Mouse (Mus musculus) fat pad, adult 2 months (tissue): ENCODE data around the gene Set.

Experiments used
- DNase-seq: peaks from one replicate; pipeline ENCODE4 v3.0.0-alpha.2; 2011; ENCODE audit warnings: low read depth, low spot score; ENCODE audit errors: extremely low read depth

The Set gene

DNA sequence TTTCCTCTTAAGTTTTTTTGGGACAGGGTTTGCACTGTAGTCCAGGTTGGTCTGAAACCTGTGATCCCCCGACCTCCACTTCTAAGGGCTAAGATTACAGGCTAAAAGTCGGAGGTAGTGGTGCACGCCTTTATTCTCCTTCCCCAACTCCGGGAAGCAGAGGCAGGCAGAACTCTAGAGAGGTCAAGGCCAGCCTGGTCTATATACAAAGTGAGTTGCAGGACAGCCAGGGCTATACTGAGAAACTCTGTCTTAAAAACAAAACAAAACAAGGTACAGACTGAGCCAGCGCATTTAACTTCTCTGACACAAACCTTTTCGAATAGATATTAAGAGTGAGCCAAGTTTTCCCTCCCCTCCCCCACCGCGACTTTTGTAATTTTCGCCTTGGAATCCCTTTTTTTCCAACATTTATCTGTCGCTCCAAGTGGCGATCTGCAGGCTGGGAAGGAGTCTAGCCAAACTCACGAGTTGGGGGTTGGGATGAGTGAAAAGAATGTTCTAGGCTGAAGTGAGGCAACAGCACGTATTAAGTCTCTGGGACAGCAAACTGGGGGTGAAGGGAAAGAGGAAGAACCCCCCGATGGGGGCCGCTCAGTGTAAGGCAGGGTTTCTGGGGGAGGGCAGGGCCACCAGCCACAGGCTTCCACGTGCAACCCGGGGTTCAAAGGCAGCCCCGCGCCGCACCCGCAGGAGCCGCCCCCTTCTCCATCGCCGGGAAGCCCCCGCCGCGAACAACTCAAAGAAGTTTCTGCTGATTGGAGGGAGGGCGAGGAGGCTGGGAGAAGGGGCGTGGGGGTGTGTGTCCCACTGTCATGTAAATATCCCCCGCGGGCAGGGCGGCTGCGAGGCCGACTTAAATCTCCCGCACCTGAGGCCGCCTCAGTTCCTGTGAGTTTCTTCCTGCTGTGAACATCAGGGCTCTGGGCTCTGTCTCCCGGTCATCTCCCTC lies 4.3 kb downstream of the Set start:
- no peak for DNase-seq

DNA sequence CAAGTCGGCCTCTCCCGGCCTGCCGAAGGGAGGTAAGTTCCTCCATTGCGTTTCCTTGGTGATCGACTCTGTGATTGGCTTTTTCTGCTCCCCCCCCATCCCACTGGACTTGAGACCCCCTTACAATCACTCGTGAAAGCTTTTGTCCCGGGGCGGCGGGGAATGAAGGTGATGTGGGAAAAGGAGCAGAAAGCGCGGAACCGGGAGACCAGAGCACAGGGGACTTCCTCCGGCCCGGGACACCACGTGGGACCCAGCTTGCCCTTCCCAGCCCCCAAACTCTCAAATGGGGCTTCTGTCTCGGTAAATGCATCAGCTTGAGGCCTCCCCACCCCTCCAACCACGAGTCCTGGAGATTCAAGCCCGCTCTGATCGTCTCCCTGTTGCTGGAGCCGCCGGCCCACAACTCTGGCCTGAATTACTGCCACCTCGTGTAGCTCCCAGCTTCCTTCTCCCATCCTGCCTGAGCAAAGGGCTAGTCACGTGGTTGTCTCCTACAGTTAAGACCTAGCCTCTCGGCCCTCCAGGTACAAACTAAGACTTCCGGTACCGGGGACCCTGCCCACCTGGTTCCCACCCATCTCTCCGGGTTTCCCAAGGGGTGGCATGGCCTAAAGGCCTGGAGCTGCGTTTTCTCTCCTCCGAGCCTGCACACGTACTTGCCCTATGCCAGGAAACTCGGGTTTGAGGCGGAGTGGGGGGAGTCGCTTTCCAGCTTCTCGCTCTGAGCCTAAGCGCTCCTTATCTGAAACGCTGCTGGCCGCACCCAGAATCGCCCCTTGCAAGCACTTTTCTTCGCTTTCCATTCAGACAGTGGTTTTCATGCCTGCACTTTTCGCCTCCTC lies 5.3 kb downstream of the Set start:
- DNase-seq: no peak

GRCm38 (mm10) chr2:30063235-30063634 lies 6.1 kb downstream of the Set start:
- no peak for DNase-seq

DNA sequence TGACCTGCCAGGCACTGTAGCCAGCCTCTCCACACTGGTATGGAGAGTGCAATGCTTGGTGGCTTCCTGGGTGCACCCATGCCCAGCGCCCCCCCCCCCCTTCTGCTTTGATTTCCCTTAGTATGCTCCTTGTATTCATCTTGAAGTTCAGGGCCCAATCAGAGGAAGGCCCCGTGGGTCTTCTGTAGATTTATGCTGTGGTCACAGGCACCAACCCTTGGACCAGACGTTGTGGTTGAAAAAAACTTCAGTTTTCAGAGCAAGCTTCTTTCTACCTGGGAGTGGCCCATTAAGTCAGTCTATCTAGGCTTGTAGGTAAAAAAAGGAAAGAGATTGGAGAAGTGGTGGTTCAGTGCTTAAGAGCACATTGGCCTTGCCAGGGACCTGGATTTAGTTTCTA lies 6.6 kb downstream of the Set start:
- no peak for DNase-seq

- no peak for DNase-seq
Measured at GRCm38 (mm10) chr2:30064298-30064697, 7.1 kb downstream of the Set start.

DNA sequence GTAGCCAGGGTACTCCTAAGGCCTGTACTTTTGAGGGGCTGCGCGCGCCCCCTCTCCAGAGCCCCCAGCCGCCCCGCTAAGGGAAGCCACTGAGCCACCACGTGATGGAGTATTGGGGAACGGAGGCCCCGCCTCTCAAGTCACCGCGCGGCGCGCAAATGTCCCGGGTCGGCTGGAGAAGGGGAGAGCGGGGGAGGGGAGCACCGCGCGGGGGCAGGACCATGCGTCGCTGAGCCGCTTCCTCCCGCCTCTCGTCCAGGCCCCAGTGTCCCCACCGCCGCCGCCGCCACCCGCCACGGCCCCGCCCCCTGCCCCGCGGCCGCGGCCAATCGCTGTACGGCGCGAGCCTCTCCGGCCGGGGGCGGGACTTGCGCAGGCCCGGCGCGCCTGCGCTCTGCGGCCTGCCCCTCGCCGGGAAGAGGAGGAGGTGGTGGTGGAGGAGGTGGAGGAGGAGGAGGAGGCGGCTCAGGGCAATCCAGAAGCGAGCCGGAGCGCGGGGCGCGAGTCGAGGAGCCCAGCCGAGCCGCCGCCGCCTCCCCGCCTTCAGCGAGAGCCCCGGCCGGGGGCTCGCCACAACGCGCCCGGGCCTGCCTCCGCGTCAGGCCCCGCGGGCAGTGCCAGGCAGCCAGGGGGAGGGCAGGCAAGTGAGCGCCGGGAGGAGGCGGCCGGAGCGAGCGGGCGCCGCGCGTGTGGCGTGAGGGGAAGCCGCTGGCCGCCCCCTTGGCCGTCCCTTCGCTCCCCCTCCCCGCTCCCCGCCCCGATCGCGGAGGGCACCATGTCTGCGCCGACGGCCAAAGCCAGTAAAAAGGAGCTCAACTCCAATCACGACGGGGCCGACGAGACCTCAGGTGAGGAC lies 9.1 kb downstream of the Set start:
- no peak for DNase-seq

DNA sequence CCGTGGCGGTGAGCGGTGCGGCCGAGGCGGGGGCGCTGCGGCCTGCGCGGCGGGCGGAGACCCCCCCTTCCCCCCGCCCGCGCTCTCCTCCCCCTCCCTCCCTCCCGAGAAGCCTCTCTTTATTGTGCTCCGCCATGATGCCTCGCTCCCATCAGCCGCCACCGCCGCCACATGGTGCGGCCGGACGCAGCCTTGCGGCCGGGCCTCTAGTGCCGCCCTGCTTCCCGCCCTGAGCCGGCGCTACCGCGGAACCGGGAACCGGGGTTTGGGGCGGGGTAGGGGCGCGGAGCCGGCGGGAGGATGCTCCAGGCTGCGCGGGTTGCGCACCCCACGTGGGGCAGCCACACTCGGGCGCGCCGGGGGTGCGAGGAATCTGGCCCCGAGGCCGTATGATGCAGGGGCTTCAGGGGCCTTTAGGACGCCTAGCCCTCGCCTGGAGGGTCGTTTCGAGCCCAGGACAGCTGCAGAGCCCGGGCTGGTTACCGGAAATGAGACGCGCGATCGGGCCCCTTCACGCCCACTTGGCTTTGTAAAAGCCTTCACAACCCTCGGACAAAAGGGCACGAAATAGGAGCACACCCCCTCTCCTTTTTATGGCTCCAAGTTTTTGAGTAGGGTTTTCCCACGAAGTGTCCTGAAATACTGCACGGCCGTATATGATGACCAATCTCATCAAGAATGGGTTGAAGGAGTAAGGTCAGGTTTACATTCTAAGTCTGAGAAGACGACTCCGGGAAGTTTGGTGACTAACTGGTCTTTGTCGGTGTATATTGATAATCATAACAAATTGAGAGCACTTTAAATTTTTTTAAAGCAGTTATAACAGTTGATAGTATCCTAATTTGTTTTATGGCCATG lies 10.1 kb downstream of the Set start:
- no peak for DNase-seq

DNA sequence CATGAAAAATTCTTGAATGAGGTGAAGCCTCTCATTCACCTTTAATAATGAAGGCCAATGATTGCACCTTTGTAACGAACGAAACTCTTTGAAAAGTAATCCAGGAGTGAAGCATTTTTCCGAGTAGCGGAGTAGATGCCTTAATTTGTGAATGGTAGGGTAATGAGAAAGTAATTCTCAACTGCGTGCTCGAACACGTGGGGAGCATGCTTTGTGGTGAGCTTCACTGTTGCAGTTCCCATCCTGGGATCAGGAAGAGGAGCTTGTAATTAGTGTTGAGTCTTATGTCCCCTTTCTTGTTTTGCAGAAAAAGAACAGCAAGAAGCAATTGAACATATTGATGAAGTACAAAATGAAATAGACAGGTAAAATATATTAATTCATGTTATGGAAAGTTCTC lies 10.8 kb downstream of the Set start:
- DNase-seq: no peak

DNA sequence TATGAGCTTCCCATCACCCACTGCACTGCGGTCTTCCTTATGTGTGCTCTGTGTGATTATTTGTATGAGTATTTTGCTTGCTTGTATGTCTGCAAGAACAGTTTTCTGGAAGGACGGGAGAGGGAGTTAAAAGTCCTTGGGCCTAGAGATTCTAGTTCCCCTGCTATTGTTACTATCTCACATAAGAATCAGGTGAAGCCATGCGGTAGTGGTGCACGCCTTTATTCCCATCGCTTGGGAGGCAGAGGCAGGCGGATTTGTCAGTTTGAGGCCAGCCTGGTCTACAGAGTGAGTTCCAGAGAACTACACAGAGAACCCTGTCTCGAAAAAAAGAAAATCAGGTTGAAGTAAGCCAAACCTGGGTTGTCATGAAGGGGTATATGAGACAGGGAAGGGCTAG lies 15.7 kb downstream of the Set start:
- DNase-seq: no peak

- DNase-seq: no peak
Measured at GRCm38 (mm10) chr2:30073285-30073684, 16.1 kb downstream of the Set start.

DNA sequence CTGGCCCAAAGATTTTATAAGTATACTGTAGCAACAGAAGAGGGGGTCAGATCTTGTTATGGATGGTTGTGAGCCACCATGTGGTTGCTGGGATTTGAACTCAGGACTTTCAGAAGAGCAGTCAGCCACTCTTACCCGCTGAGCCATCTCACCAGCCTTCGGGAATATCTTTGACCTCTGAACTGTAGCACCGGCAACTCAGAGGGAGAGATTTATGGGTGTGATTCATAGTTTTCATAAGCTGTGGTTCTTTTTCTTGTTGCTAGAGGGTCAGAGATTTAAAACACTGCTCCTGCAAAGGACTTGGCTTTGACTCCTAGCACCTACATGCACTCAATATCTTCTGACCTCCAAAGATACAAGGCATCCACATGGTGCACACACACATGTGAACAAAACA lies 18.4 kb downstream of the Set start:
- no peak for DNase-seq

- no peak for DNase-seq
Measured at GRCm38 (mm10) chr2:30076439-30076838, 19.3 kb downstream of the Set start.

DNA sequence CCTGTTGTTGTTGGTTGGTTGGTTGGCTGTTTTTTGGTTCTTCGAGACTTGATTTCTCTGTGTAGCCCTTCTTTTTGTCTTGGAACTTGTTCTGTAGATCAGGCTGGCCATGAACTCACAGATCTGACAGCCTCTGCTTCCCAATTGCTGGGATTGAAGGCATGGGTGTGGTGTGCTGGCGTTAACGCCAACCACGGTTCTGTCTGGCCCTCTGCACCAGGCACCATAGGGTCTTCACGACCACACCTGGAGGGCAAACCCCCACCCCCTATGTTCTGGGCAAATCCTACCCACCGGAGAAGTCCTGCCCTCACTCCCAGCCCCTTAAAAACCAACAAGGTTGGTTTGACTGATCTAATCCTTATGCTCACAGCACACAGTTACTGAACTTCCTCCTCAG lies 19.8 kb downstream of the Set start:
- DNase-seq: no peak

GRCm38 (mm10) chr2:30077502-30078348 lies 20.5 kb downstream of the Set start, which contains the start of gene Pkn3:
Gene Pkn3 (plus strand): TSS chr2:30077684.
- DNase-seq: no peak

GRCm38 (mm10) chr2:30078349-30078712 lies 21.2 kb downstream of the Set start:
- DNase-seq: no peak

DNA sequence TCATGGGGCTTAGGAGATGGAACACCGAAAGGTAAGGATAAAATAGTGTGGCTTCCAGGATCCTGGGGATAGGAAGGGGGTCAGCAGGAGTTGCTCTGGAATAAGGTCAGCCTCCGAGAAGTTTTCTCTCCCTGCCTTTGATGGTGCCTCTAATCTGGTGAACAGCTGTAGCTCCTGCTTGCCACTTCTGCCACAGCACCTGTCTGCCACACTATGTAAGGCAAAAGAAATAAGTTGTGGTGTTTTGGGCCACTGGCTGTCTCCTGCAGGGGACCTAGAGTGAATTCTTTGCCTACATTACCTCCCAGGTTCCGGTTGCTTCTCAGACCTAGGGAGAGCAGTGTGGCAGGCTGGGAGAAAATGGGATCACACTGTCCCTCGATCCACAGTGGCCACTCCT lies 21.6 kb downstream of the Set start:
- no peak for DNase-seq

GRCm38 (mm10) chr2:30080181-30080800 lies 23.1 kb downstream of the Set start:
- no peak for DNase-seq

GRCm38 (mm10) chr2:30084113-30084512 lies 26.9 kb downstream of the Set start:
- DNase-seq: no peak

DNA sequence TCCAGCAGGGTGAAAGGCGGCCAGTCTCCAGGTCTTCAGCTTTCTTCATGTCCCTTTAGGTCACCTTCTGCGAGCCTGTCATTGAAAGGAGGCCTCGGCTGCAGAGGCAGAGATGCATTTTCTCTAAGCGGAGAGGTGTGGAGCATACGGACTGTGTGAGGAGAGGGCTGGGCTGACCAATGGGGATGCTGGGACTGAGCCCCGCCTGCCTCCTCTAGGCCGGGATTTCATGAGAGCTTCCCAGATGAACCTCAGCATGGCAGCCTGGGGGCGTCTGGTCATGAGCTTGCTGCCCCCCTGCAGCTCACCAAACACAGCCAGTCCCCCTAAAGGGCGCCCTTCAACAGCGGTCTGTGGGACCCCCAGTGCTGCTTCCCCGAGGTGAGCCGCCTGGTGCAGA lies 27.5 kb downstream of the Set start:
- no peak for DNase-seq
